Mouse (Mus musculus): ENCODE data around the gene Slc46a2.
A peak's percentile ranks its signal among the peaks of the same experiment; 100 is the strongest.

GRCm38 (mm10) chr4:59932505-59933281 is 17.8 kb upstream of the Slc46a2 start:
- TF ChIP-seq CTCF (conservative IDR thresholded peaks at IDR 0.05; ENCODE audit: low read length) (peak; percentile 66), POU5F1 (IDR thresholded peaks at IDR 0.05; ENCODE audit: borderline replicate concordance, low read length) (no peak)
